Mouse (Mus musculus) small intestine, adult 2 months (tissue): ENCODE results near the gene Gfra1. TPM values are rescaled to one million over a fixed set of nuclear protein-coding genes. Genes with fewer than 3 reads are reported as not detected.

Experiments
- H3K27ac ChIP-seq: fragments of 200-500 bp; 2 replicates; pipeline ENCODE4 v1.5.1; 2012; ENCODE audit warnings: low read depth, low read length, control low read depth, inconsistent platforms; ENCODE audit not compliant: insufficient read depth
- H3K27me3 ChIP-seq: fragments of 200-500 bp; 2 replicates; pipeline ENCODE4 v1.6.1; 2012; ENCODE audit warnings: mild to moderate bottlenecking, moderate library complexity, low read length, inconsistent platforms; ENCODE audit not compliant: control insufficient read depth, insufficient read depth
- H3K36me3 ChIP-seq: fragments of 200-500 bp; 2 replicates; pipeline ENCODE4 v1.6.1; 2012; ENCODE audit warnings: mild to moderate bottlenecking, low read length, control low read depth, inconsistent platforms; ENCODE audit not compliant: control insufficient read depth, insufficient read depth
- H3K4me1 ChIP-seq: fragments of 200-500 bp; 2 replicates; pipeline ENCODE4 v1.6.1; 2012; ENCODE audit warnings: low read length, inconsistent platforms, mixed read lengths; ENCODE audit not compliant: control insufficient read depth, insufficient read depth, insufficient read length
- H3K4me3 ChIP-seq: fragments of 200-500 bp; 2 replicates; pipeline ENCODE4 v1.5.1; 2012; ENCODE audit warnings: low read depth, mild to moderate bottlenecking, control low read depth, inconsistent platforms, low read length, moderate library complexity
- CTCF ChIP-seq: fragments of 200-500 bp; IDR thresholded peaks from 2 replicates; pipeline ENCODE4 v1.5.1; 2012; ENCODE audit warnings: low read depth, mild to moderate bottlenecking, control low read depth, inconsistent platforms, low read length, moderate library complexity, mixed read lengths; ENCODE audit not compliant: insufficient replicate concordance, insufficient read length; ENCODE audit errors: extremely low read depth
- POLR2A ChIP-seq: fragments of 200-500 bp; IDR thresholded peaks from 2 replicates; pipeline ENCODE4 v1.6.1; 2012; ENCODE audit warnings: low read depth, mild to moderate bottlenecking, control low read depth, inconsistent platforms, low read length, moderate library complexity
- WGBS: fragments of 180-500 bp; shearing (Covaris S2); methylation state at CpG from one replicate; pipeline ENCODE4 v1.1.7; 2018; 5-methylcytosine and 5-hydroxymethylcytosine counted together
- polyA plus RNA-seq: library from polyadenylated mRNA; depleted of rRNA; stranded (reverse); fragments of >200 nt; gene quantifications from 2 replicates; pipeline ENCODE4 v1.2.3, GENCODE M21; 2012

Gfra1 gene
- polyA plus RNA-seq, 1 experiment: 0.58 TPM

- no peaks in the 10 kb centered on the region for H3K36me3 ChIP-seq
- TF ChIP-seq POLR2A (no peak), CTCF (no peak)
- no peaks in the 10 kb centered on the region for H3K27me3 ChIP-seq
- no peak overlapping the region for H3K4me3 ChIP-seq
- WGBS: 77% methylated on average over 25 of the region's 25 CpGs
- no peaks in the 10 kb centered on the region for H3K4me1 ChIP-seq
- H3K27ac ChIP-seq: no peak overlapping the region
Measured at GRCm38 (mm10) chr19:58220061-58220831, 235.5 kb downstream of the Gfra1 start.

GRCm38 (mm10) chr19:58217591-58217990 is 238.1 kb downstream of the Gfra1 start:
- H3K4me3 ChIP-seq: no peak overlapping the region
- H3K4me1 ChIP-seq: no peaks in the 10 kb centered on the region
- no peak for TF ChIP-seq CTCF
- no peak for TF ChIP-seq POLR2A
- H3K36me3 ChIP-seq: no peaks in the 10 kb centered on the region
- 69% methylated on average over 4 of the region's 4 CpGs for WGBS
- H3K27ac ChIP-seq: no peak overlapping the region
- no peaks in the 10 kb centered on the region for H3K27me3 ChIP-seq

- Histone ChIP-seq H3K4me3 (no peak overlapping the region), H3K27me3 (no peaks in the 10 kb centered on the region), H3K27ac (no peak overlapping the region), H3K4me1 (no peaks in the 10 kb centered on the region), H3K36me3 (no peaks in the 10 kb centered on the region)
- no peak for TF ChIP-seq CTCF
- TF ChIP-seq POLR2A: no peak
- 49% methylated on average over 10 of the region's 10 CpGs for WGBS
Measured at GRCm38 (mm10) chr19:58206496-58207044, 249.1 kb downstream of the Gfra1 start.

- 90% methylated on average over 7 of the region's 7 CpGs for WGBS
Measured at GRCm38 (mm10) chr19:58205470-58205869, 250.2 kb downstream of the Gfra1 start.

GRCm38 (mm10) chr19:58202627-58203026 is 253.1 kb downstream of the Gfra1 start:
- no peak overlapping the region for H3K4me3 ChIP-seq
- TF ChIP-seq CTCF (no peak), POLR2A (no peak)
- H3K27ac ChIP-seq: no peak overlapping the region
- H3K27me3 ChIP-seq: no peaks in the 10 kb centered on the region
- WGBS: 57% methylated on average over 5 of the region's 5 CpGs
- H3K4me1 ChIP-seq: no peaks in the 10 kb centered on the region
- H3K36me3 ChIP-seq: no peaks in the 10 kb centered on the region

More at GRCm38 (mm10) chr19:58205470-58205869, 250.2 kb downstream of the Gfra1 start:
- Histone ChIP-seq H3K36me3 (no peaks in the 10 kb centered on the region), H3K4me3 (no peak overlapping the region), H3K27me3 (no peaks in the 10 kb centered on the region), H3K27ac (no peak overlapping the region), H3K4me1 (no peaks in the 10 kb centered on the region)
- TF ChIP-seq POLR2A (no peak), CTCF (no peak)

- 66% methylated on average over 5 of the region's 5 CpGs for WGBS
Measured at GRCm38 (mm10) chr19:58199679-58200078, 256.0 kb downstream of the Gfra1 start.

GRCm38 (mm10) chr19:58193733-58194456 is 261.8 kb downstream of the Gfra1 start:
- Histone ChIP-seq H3K4me1 (no peaks in the 10 kb centered on the region), H3K27me3 (no peaks in the 10 kb centered on the region), H3K36me3 (no peaks in the 10 kb centered on the region), H3K4me3 (no peak overlapping the region), H3K27ac (no peak overlapping the region)
- TF ChIP-seq POLR2A (no peak), CTCF (no peak)
- 57% methylated on average over 7 of the region's 7 CpGs for WGBS

More at GRCm38 (mm10) chr19:58199679-58200078, 256.0 kb downstream of the Gfra1 start:
- no peak overlapping the region for H3K27ac ChIP-seq
- no peaks in the 10 kb centered on the region for H3K36me3 ChIP-seq
- no peaks in the 10 kb centered on the region for H3K4me1 ChIP-seq
- no peak overlapping the region for H3K4me3 ChIP-seq
- TF ChIP-seq CTCF (no peak), POLR2A (no peak)
- H3K27me3 ChIP-seq: no peaks in the 10 kb centered on the region
